Mouse (Mus musculus) brain, embryonic 14.5 days (tissue): ENCODE data around the gene Apol9a.

Source experiments
- CTCF ChIP-seq: fragments of 200-500 bp; IDR thresholded peaks from 2 replicates; pipeline ENCODE4 v1.5.1; 2012; ENCODE audit warnings: inconsistent platforms, mild to moderate bottlenecking, moderate library complexity, borderline replicate concordance; ENCODE audit not compliant: insufficient read depth, insufficient read length; ENCODE audit errors: extremely low read depth
- POLR2A ChIP-seq: fragments of 200-500 bp; IDR thresholded peaks from 2 replicates; pipeline ENCODE4 v1.6.1; 2012; ENCODE audit warnings: mild to moderate bottlenecking, inconsistent platforms, borderline replicate concordance; ENCODE audit not compliant: poor library complexity, insufficient read depth, insufficient read length, severe bottlenecking; ENCODE audit errors: extremely low read depth

GRCm38 (mm10) chr15:77367504-77367903 lies 43.4 kb downstream of the Apol9a start:
- TF ChIP-seq CTCF (no peak), POLR2A (no peak)
